ENCODE assay signal across 8 mouse cellular contexts in genomic region chr5:73651061-73651854, GRCm38 (mm10). TPM values are rescaled to one million over a fixed set of nuclear protein-coding genes. Genes with fewer than 3 reads are reported as not detected.
DNase-seq lines count a peak whose midpoint lies in the region; ATAC-seq and TF ChIP-seq lines count a peak whose summit lies in the region.

Spata18 (plus strand) TSS chr5:73651379.

- no peaks in the 10 kb centered on the region for H3K9me3 ChIP-seq in heart, embryonic 16.5 days (replicated peaks; ENCODE audit: control insufficient read depth, low read length)
- no peaks in the 10 kb centered on the region for H3K9me3 ChIP-seq in limb, embryonic 13.5 days

- no peak within 1 kb of the TSS for H3K27ac ChIP-seq in liver, adult 2 months (replicated peaks; ENCODE audit: insufficient read depth, low read depth, low read length)
- H3K27ac ChIP-seq in brown adipose tissue, adult 24 weeks (replicated peaks; ENCODE audit: low read depth, low read length) = no peak within 1 kb of the TSS
- H3K27ac ChIP-seq in heart, embryonic 16.5 days (ENCODE audit: low read length) = no peak within 1 kb of the TSS
- H3K27ac ChIP-seq in limb, embryonic 13.5 days = no peak within 1 kb of the TSS

- H3K9ac ChIP-seq in liver, adult 2 months (ENCODE audit: low read depth, low read length) = peak within 1 kb of the TSS; percentile 2; the same call in 1 of the 2 replicates
- H3K9ac ChIP-seq in heart, embryonic 16.5 days (ENCODE audit: low read length) = peak within 1 kb of the TSS; percentile 72
- H3K9ac ChIP-seq in limb, embryonic 13.5 days = peak within 1 kb of the TSS; percentile 70

- ATAC-seq in heart, embryonic 16.5 days (replicated peaks; ENCODE audit: extremely low read depth, insufficient read depth, low FRiP score) = peak; percentile 4; the same call in 1 of the 2 replicates
- ATAC-seq in limb, embryonic 13.5 days (ENCODE audit: low FRiP score, low read depth) = peak; percentile 2; the same call in 1 of the 2 replicates

- H3K4me1 ChIP-seq in liver, adult 2 months (ENCODE audit: control insufficient read depth, insufficient read depth, low read length) = peaks cover 6% of the 10 kb centered on the region
- H3K4me1 ChIP-seq in brown adipose tissue, adult 24 weeks (ENCODE audit: control insufficient read depth, insufficient read depth, insufficient read length, low read length) = peaks cover 4% of the 10 kb centered on the region; the same call in 1 of the 2 replicates
- peaks cover 22% of the 10 kb centered on the region for H3K4me1 ChIP-seq in heart, embryonic 16.5 days (ENCODE audit: control insufficient read depth, insufficient read depth, low read length)
- H3K4me1 ChIP-seq in limb, embryonic 13.5 days = peaks cover 34% of the 10 kb centered on the region

- peaks cover 16% of the 10 kb centered on the region for H3K27me3 ChIP-seq in liver, adult 2 months (ENCODE audit: control insufficient read depth, insufficient read depth, low read length)
- peaks cover 39% of the 10 kb centered on the region for H3K27me3 ChIP-seq in heart, embryonic 16.5 days (ENCODE audit: control insufficient read depth, insufficient read depth, low read length)
- peaks cover 48% of the 10 kb centered on the region for H3K27me3 ChIP-seq in limb, embryonic 13.5 days

- peak within 1 kb of the TSS; percentile 99 for H3K4me2 ChIP-seq in heart, embryonic 16.5 days (ENCODE audit: low read depth, low read length)
- peak within 1 kb of the TSS; percentile 99 for H3K4me2 ChIP-seq in limb, embryonic 13.5 days (replicated peaks)

- no peaks in the 10 kb centered on the region for H3K79me2 ChIP-seq in liver, adult 2 months (ENCODE audit: control insufficient read depth, insufficient read depth, low read length)

- DNase-seq in liver, adult 2 months (ENCODE audit: extremely low read depth, low read depth, low spot score) = no peak
- DNase-seq in liver = no peak
- DNase-seq in naive thymus-derived CD4-positive, alpha-beta T cell, adult 2 months (ENCODE audit: low read depth) = peak; percentile 43
- DNase-seq in right cerebral cortex, postnatal 36 days (ENCODE audit: low spot score in 2 of 2) = no peak
- no peak for DNase-seq in layer of hippocampus, adult 9-11 months

- TF ChIP-seq CTCF in liver, adult 2 months (IDR thresholded peaks at IDR 0.05; ENCODE audit: low read depth, low read length) = no peak

- H3K36me3 ChIP-seq in liver, adult 2 months (ENCODE audit: control insufficient read depth, insufficient read depth, low read length) = no peaks in the 10 kb centered on the region
- H3K36me3 ChIP-seq in heart, embryonic 16.5 days (ENCODE audit: control insufficient read depth, insufficient read depth) = no peaks in the 10 kb centered on the region
- no peaks in the 10 kb centered on the region for H3K36me3 ChIP-seq in limb, embryonic 13.5 days

- 1% methylated on average over 57 of the region's 57 CpGs for WGBS in liver, adult 2 months
- WGBS in heart, embryonic 16.5 days = under 1% methylated on average over 56 of the region's 57 CpGs
- WGBS in limb, embryonic 13.5 days = under 1% methylated on average over 56 of the region's 57 CpGs

- TF ChIP-seq POLR2A in liver, adult 2 months (IDR thresholded peaks at IDR 0.05; ENCODE audit: extremely low read depth, insufficient read depth, low read length) = no peak

- peak within 1 kb of the TSS; percentile 57 for H3K4me3 ChIP-seq in liver, adult 2 months (ENCODE audit: insufficient read depth, low read depth, low read length)
- peak within 1 kb of the TSS; percentile 69 for H3K4me3 ChIP-seq in brown adipose tissue, adult 24 weeks (ENCODE audit: insufficient read depth, low read depth, low read length)
- peak within 1 kb of the TSS; percentile 67 for H3K4me3 ChIP-seq in heart, embryonic 16.5 days (ENCODE audit: low read length)
- H3K4me3 ChIP-seq in limb, embryonic 13.5 days = peak within 1 kb of the TSS; percentile 56

RNA-seq across cellular contexts. Expression of gene Spata18, which starts in this region (rescaled TPM):
- total RNA-seq in liver, adult 2 months (2014; rRNA removed) = not detected in 2 replicates
- not detected in 2 replicates for polyA plus RNA-seq in liver, adult 2 months (2012; rRNA removed)
- polyA plus RNA-seq in brown adipose tissue, adult 24 weeks (2012; ENCODE audit: insufficient read depth, insufficient read length, missing spikeins) = not detected in 2 replicates
- 1.4 and 1.5 TPM in 2 replicates for polyA plus RNA-seq in heart, embryonic 16.5 days (2015; fragmentation: Nextera tagmentation; extraction: Ambion mirVana)
- polyA plus RNA-seq in limb, embryonic 13.5 days (2015; fragmentation: Nextera tagmentation; extraction: Ambion mirVana) = 1.7 and 1.9 TPM in 2 replicates

Comparison
In these comparisons a context has a peak if more than half of its experiments do, and no peak if none do; other contexts are left out.
1. H3K9ac ChIP-seq: peak in every context shown above with its lines; median percentile 72 in heart, embryonic 16.5 days; 70 in limb, embryonic 13.5 days; 2 in liver, adult 2 months.